Mouse (Mus musculus) embryonic facial prominence, embryonic 11.5 days (tissue): ENCODE results near the gene Pglyrp1. TPM values are rescaled to one million over a fixed set of nuclear protein-coding genes. Genes with fewer than 3 reads are reported as not detected.
"Not testable (repeated sequence)": the region's sequence is repeated elsewhere in the genome, so short reads cannot be mapped to it uniquely, and the experiment has no call there.

Experiments
- ATAC-seq: fragments of 200-750 bp; cut with Nextera tagmentation; replicated peaks from 2 replicates; pipeline ENCODE4 v1.8.0; 2017; ENCODE audit warnings: low read depth; ENCODE audit not compliant: insufficient number of reproducible peaks, low FRiP score, low TSS enrichment
- DNase-seq: peaks from one replicate; pipeline ENCODE4 v3.0.0-alpha.2; 2015; ENCODE audit warnings: low spot score
- H3K27ac ChIP-seq: fragments of 300-500 bp; sonication (generic); replicated peaks from 2 replicates; pipeline ENCODE4 v1.5.1; 2014; ENCODE audit warnings: mild to moderate bottlenecking, low read depth, low read length, control low read depth
- H3K27me3 ChIP-seq: fragments of 300-500 bp; sonication (generic); 2 replicates; pipeline ENCODE4 v1.6.1; 2014; ENCODE audit warnings: mild to moderate bottlenecking, low read length, moderate library complexity, mixed read lengths; ENCODE audit not compliant: control insufficient read depth, insufficient read depth
- H3K36me3 ChIP-seq: fragments of 300-500 bp; sonication (generic); replicated peaks from 2 replicates; pipeline ENCODE4 v1.6.1; 2014; ENCODE audit warnings: low read depth, mild to moderate bottlenecking, low read length, moderate library complexity, mixed read lengths; ENCODE audit not compliant: control insufficient read depth, insufficient read depth
- H3K4me1 ChIP-seq: fragments of 300-500 bp; sonication (generic); 2 replicates; pipeline ENCODE4 v1.6.1; 2014; ENCODE audit warnings: low read length, mixed read lengths; ENCODE audit not compliant: control insufficient read depth, insufficient read depth
- H3K4me2 ChIP-seq: fragments of 300-500 bp; sonication (generic); 2 replicates; pipeline ENCODE4 v1.6.1; 2014; ENCODE audit warnings: low read depth, mild to moderate bottlenecking, control low read depth, low read length, moderate library complexity
- H3K4me3 ChIP-seq: fragments of 300-500 bp; sonication (generic); 2 replicates; pipeline ENCODE4 v1.5.1; 2014; ENCODE audit warnings: low read depth, low read length, control low read depth
- H3K9ac ChIP-seq: fragments of 300-500 bp; sonication (generic); replicated peaks from 2 replicates; pipeline ENCODE4 v1.6.1; 2014; ENCODE audit warnings: mild to moderate bottlenecking, control low read depth, low read length
- H3K9me3 ChIP-seq: fragments of 300-500 bp; sonication (generic); replicated peaks from 2 replicates; pipeline ENCODE4 v1.6.1; 2016; ENCODE audit warnings: mild to moderate bottlenecking, low read length, inconsistent platforms, mixed read lengths; ENCODE audit not compliant: control insufficient read depth
- WGBS: fragments of 180-500 bp; shearing (Covaris S2); extraction: QIAGEN DNeasy Blood & Tissue Kit; methylation state at CpG from one replicate; pipeline ENCODE4 v1.1.7; 2014; 5-methylcytosine and 5-hydroxymethylcytosine counted together
- polyA plus RNA-seq: library from polyadenylated mRNA; unstranded; fragments of >200 nt; fragmentation: Nextera tagmentation; extraction: Ambion mirVana; gene quantifications from 2 replicates; pipeline ENCODE4 v1.2.1, GENCODE M21; 2014

Gene Pglyrp1
- 0.49 and 0.70 TPM in 2 replicates for polyA plus RNA-seq

DNA sequence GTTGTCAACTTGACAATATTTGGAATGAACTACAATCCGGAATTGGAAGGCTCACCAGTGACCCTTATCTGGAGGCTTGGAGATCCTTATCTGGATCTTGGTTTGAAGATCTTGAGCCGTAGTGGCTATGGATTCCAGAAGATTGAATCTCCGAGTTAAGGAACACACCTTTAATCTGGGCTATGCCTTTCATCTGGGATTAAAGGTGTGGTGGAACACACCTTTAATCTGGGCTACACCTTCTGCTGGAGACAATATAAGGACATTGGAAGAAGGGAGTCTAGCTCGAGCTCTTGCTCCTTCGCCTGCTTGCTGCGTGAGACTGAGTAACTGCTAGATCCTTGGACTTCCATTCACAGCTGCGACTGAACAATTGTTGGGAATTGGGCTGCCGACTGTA lies at the start of gene Pglyrp1:
TSS of gene Pglyrp1 (plus strand) at position 301 of the 400 bp plus-strand sequence.
- H3K4me3 ChIP-seq, H3K36me3 ChIP-seq, H3K9me3 ChIP-seq, H3K27me3 ChIP-seq, H3K9ac ChIP-seq, DNase-seq, ATAC-seq, H3K4me2 ChIP-seq, H3K4me1 ChIP-seq, H3K27ac ChIP-seq: not testable (repeated sequence)
- no CpG with 5 or more reads among the region's 8 CpGs for WGBS

DNA sequence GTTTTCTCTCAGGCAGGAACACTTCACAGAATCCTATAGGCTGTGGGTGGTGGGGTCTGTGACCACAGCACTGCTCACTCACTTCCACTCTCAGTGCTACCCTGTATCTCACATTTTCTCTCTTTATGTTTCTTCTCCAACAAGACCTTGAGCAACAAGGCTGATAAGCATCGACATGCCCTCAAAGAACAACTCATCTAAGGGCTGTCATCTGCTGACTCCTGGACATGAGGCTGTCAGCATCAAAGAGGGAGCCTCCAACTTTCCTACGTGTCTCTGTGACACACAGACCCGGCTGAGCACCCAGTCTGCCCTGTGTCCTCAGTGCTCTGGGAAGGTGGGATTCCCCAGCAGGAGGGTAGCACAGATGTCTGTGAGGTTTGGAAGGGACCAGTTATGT lies 49.6 kb upstream of the Pglyrp1 start, which contains the start of gene Psg17:
TSS of gene Psg17 (minus strand) at position 101 of the 400 bp plus-strand sequence.
- 75% methylated on average over 3 of the region's 3 CpGs for WGBS
- H3K9ac ChIP-seq = no peak within 1 kb of the TSS
- ATAC-seq = no peak

DNA sequence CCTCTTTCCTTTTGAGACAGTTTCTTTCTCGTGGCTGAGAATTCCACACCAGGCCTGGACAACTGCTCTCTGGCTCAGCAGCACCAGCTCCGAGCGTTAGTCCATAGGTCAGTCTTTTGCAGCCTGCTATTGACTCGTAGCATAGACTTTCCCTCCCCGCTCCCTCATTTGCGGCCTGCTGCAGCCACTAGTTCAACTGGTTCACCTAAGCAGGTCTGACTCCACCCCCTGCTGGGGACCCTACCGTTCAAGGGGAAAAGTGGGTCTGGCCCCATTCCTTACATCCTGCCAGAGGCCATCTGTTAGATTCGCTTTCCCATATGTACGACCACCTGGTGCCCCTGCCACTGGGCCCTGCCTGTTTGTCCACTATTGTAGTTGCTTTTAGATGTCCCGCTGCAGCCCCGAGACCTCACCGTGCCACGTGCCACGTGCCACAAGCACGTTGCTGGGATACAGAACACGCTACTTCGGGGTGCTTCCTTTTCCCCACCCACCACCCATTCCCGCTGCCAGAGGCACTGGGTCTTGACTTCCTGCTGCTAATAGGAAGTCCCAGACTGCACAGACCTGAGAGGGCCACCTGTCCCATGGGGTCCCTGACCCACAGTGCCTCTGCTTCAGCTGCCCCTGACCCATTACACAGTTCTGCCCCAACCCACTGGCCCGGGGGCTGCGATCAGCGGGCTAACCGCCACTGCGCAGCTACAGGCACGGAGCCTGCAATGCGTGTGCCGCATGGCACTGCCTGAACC lies 43.2 kb upstream of the Pglyrp1 start:
- H3K4me3 ChIP-seq = no peak overlapping the region
- ATAC-seq (no peak), DNase-seq (no peak)
- H3K27ac ChIP-seq = no peak overlapping the region
- H3K4me2 ChIP-seq = no peak overlapping the region
- H3K36me3 ChIP-seq = no peaks in the 10 kb centered on the region
- no peaks in the 10 kb centered on the region for H3K9me3 ChIP-seq
- no peaks in the 10 kb centered on the region for H3K4me1 ChIP-seq
- H3K9ac ChIP-seq = no peak overlapping the region
- WGBS = 60% methylated on average over 26 of the region's 26 CpGs
- no peaks in the 10 kb centered on the region for H3K27me3 ChIP-seq

More for the DNA sequence above, 49.6 kb upstream of the Pglyrp1 start, which contains the start of gene Psg17:
- Histone ChIP-seq H3K36me3 (no peaks in the 10 kb centered on the region), H3K4me1 (no peaks in the 10 kb centered on the region), H3K9me3 (no peaks in the 10 kb centered on the region), H3K27me3 (no peaks in the 10 kb centered on the region), H3K27ac (no peak within 1 kb of the TSS), H3K4me3 (no peak within 1 kb of the TSS), H3K4me2 (no peak within 1 kb of the TSS)
- no peak for DNase-seq

DNA sequence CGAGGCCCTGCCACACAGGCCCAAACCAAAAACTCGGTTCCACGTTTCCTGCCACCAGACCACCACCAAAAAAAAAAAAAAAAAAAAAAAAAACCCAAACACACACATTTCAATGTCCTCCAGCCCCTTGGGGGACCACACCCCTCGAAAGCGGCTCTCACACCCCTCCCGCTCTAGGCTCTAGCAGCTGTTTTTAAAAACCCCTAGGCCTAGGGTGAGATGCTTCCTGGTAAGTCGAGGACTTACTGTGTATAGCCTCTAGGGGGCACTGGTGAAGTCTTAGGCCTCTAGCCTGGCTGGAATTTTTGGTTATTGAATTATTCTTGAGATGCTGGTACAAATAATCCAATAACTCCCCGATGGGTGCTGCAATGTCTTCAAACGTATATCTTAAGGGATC lies 42.5 kb upstream of the Pglyrp1 start:
- no peaks in the 10 kb centered on the region for H3K9me3 ChIP-seq
- DNase-seq (peak; percentile 61), ATAC-seq (no peak)
- H3K4me2 ChIP-seq = no peak overlapping the region
- H3K9ac ChIP-seq = no peak overlapping the region
- H3K36me3 ChIP-seq = no peaks in the 10 kb centered on the region
- no peaks in the 10 kb centered on the region for H3K27me3 ChIP-seq
- no peak overlapping the region for H3K4me3 ChIP-seq
- H3K27ac ChIP-seq = no peak overlapping the region
- WGBS = 60% methylated on average over 9 of the region's 9 CpGs
- H3K4me1 ChIP-seq = no peaks in the 10 kb centered on the region

DNA sequence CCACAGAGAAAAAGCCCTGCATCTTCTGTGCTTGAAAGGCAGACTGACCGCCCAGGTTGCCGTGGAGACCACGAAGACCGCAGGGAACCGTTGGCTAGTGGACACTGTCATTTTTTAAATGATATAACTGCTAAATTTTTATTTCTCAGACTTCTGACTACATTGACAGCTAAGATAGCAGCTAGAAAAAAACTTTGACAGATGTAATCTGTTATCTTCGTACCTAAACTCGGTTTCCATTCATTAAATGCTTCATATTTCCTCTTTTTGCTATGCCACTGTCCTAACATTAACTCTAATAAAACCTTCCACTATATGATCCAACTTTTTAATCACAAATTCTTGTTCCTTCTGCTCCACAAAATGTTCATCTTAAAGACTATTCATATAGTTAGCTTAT lies 41.6 kb upstream of the Pglyrp1 start:
- Histone ChIP-seq H3K36me3 (no peaks in the 10 kb centered on the region), H3K9ac (no peak overlapping the region), H3K4me2 (no peak overlapping the region), H3K4me3 (no peak overlapping the region), H3K4me1 (no peaks in the 10 kb centered on the region), H3K27me3 (no peaks in the 10 kb centered on the region), H3K27ac (no peak overlapping the region), H3K9me3 (no peaks in the 10 kb centered on the region)
- DNase-seq = no peak
- ATAC-seq = no peak
- 87% methylated on average over 7 of the region's 7 CpGs for WGBS

DNA sequence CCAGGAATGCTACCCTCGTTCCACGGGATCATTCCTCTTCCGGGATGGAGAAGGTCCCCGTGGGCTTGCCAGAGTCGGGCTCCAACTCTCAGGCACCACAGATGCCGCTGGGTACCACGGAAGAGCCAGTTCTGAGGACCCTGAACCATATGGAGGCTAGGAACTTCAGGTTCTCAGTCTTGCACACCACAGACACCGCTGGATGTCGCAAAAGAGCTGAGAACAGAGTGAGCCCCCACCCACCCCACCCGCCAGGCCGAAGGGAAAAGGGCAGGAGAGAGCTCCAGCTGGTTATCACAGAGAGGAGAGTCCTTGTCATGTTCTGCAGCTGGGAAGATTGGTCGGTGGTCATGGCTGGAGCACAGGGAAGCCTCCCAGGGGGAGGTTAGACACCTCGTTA lies 38.8 kb upstream of the Pglyrp1 start:
- no peaks in the 10 kb centered on the region for H3K4me1 ChIP-seq
- no peak overlapping the region for H3K4me2 ChIP-seq
- no peak overlapping the region for H3K9ac ChIP-seq
- no peaks in the 10 kb centered on the region for H3K9me3 ChIP-seq
- WGBS = 45% methylated on average over 13 of the region's 13 CpGs
- no peaks in the 10 kb centered on the region for H3K27me3 ChIP-seq
- H3K36me3 ChIP-seq = no peaks in the 10 kb centered on the region
- DNase-seq (no peak), ATAC-seq (no peak)
- no peak overlapping the region for H3K4me3 ChIP-seq
- no peak overlapping the region for H3K27ac ChIP-seq

DNA sequence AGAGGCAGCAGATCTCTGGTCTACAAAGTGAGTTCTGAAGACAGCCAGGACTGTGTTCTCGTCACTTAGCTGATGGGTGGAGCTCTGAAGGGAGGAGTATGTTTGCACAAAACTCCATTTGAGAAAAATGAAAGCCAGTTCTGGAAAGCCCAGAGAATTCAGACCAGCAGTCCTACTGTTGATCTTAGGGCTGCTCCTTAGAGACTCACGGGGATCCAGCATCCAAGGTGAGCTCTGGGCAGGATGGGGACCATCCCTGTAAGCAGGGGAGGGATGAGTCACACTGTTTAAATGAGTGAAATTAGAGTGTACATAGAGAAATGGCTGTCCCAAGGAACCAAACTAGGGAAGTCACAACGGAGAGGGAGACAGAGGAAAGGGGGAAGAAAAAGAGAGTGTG lies 31.3 kb upstream of the Pglyrp1 start, which contains the start of gene Mill2:
TSS of gene Mill2 (plus strand) at position 102 of the 400 bp plus-strand sequence.
- H3K4me2 ChIP-seq = peak within 1 kb of the TSS; percentile 48
- peak within 1 kb of the TSS; percentile 35; the same call in 1 of the 2 replicates for H3K27ac ChIP-seq
- no peaks in the 10 kb centered on the region for H3K27me3 ChIP-seq
- WGBS = 15% methylated on average over 3 of the region's 3 CpGs
- ATAC-seq (0 out of 2 replicates have a peak, but pooled peaks have one; percentile 44), DNase-seq (no peak)
- no peaks in the 10 kb centered on the region for H3K36me3 ChIP-seq
- peak within 1 kb of the TSS; percentile 24 for H3K4me3 ChIP-seq
- peak within 1 kb of the TSS; percentile 57 for H3K9ac ChIP-seq
- no peaks in the 10 kb centered on the region; the same call in 1 of the 2 replicates for H3K4me1 ChIP-seq
- H3K9me3 ChIP-seq = no peaks in the 10 kb centered on the region
